In genomic region chr9:45282466-45282865, GRCm38 (mm10) we compare ENCODE assay signal across 24 mouse cellular contexts. TPM values are rescaled to one million over a fixed set of nuclear protein-coding genes. Genes with fewer than 3 reads are reported as not detected.
"Had no signal": no experiment of that assay in that cellular context is flagged by ENCODE, and none has a peak within 500 bp of the region (broad histone marks: within the 10 kb centered on the region; RNA-seq: fewer than 3 reads in every experiment).

No protein-coding gene starts in this region.

- ATAC-seq: intestine, postnatal 0 days; lung, postnatal 0 days had no signal

- DNase-seq: kidney, adult 2 months; kidney, postnatal 25 days; layer of hippocampus, postnatal 36 days; liver, embryonic 13.5 days; lung, embryonic 14.5 days; midbrain, embryonic 14.5 days; retina, postnatal 1 day; right cerebral cortex, postnatal 25 days; thymus, adult 2 months; thymus, postnatal 14 days; thymus, postnatal 4 days had no signal

RNA-seq across cellular contexts. Expression of gene Tmprss13, which starts 36.4 kb away (rescaled TPM):
- total RNA-seq: layer of hippocampus, adult 2 months; layer of hippocampus, postnatal 10 days; layer of hippocampus, postnatal 36 days; left cerebral cortex, adult 2 months; left cerebral cortex, postnatal 10 days; left cerebral cortex, postnatal 36 days; liver, adult 2 months had no signal
- polyA plus RNA-seq: large intestine, adult 2 months; liver, adult 2 months; liver, embryonic 13.5 days; liver, embryonic 16.5 days; midbrain, embryonic 11.5 days; midbrain, postnatal 0 days; neural tube, embryonic 13.5 days had no signal
